19 mouse cellular contexts compared by ENCODE assay signal in genomic region chr16:14409124-14409523, GRCm38 (mm10). TPM values are rescaled to one million over a fixed set of nuclear protein-coding genes. Genes with fewer than 3 reads are reported as not detected.
A peak's percentile ranks its signal among the peaks of the same experiment; 100 is the strongest.
DNase-seq lines count a peak whose midpoint lies in the region; ATAC-seq lines count a peak whose summit lies in the region.
"Had no signal": no experiment of that assay in that cellular context is flagged by ENCODE, and none has a peak within 500 bp of the region (broad histone marks: within the 10 kb centered on the region; RNA-seq: fewer than 3 reads in every experiment).

No protein-coding gene starts in this region.

- H3K4me1 ChIP-seq in heart, embryonic 11.5 days (ENCODE audit: control insufficient read depth, insufficient read depth, low read length): no peaks in the 10 kb centered on the region
- H3K4me1 ChIP-seq: embryonic facial prominence, embryonic 15.5 days; forebrain, embryonic 15.5 days; liver, embryonic 13.5 days had no signal

- H3K27ac ChIP-seq in heart, embryonic 11.5 days (ENCODE audit: low read depth, low read length): no peak overlapping the region
- H3K27ac ChIP-seq: embryonic facial prominence, embryonic 15.5 days; forebrain, embryonic 15.5 days; left cerebral cortex, adult 2 months; liver, embryonic 13.5 days had no signal

- DNase-seq in heart, adult 18-20 months: peak; percentile 28 to 40
- peak; percentile 16 for DNase-seq in testis, postnatal 10 days (ENCODE audit: low spot score)
- DNase-seq in testis, postnatal 14 days (ENCODE audit: low spot score): no peak
- peak; percentile 36 for DNase-seq in kidney, postnatal 10 days
- no peak for DNase-seq in lung, postnatal 10 days
- DNase-seq: adrenal gland, postnatal 36 days; cerebellum, adult 11 months; cerebellum, adult 9-11 months; liver, embryonic 13.5 days; lung, adult 2 months; midbrain, embryonic 14.5 days; right cerebral cortex, postnatal 4 days had no signal

- no peaks in the 10 kb centered on the region for H3K36me3 ChIP-seq in heart, embryonic 11.5 days (ENCODE audit: control insufficient read depth, insufficient read depth, low read length)

- H3K27me3 ChIP-seq in heart, embryonic 11.5 days (ENCODE audit: control insufficient read depth, insufficient read depth, low read length): no peaks in the 10 kb centered on the region
- H3K27me3 ChIP-seq: embryonic facial prominence, embryonic 15.5 days; forebrain, embryonic 15.5 days; liver, embryonic 13.5 days; megakaryocyte, embryonic 14.5 days had no signal

- no peak overlapping the region for H3K4me3 ChIP-seq in heart, embryonic 11.5 days (ENCODE audit: low read depth, low read length)
- H3K4me3 ChIP-seq: embryonic facial prominence, embryonic 15.5 days; forebrain, embryonic 15.5 days; left cerebral cortex, adult 2 months; liver, embryonic 13.5 days; megakaryocyte, embryonic 14.5 days had no signal

- no peak overlapping the region for H3K9ac ChIP-seq in heart, embryonic 11.5 days (ENCODE audit: low read depth, low read length)
- H3K9ac ChIP-seq: embryonic facial prominence, embryonic 15.5 days; forebrain, embryonic 15.5 days; liver, embryonic 13.5 days had no signal

- no peaks in the 10 kb centered on the region for H3K9me3 ChIP-seq in heart, embryonic 11.5 days (replicated peaks; ENCODE audit: control insufficient read depth, low read length)
- H3K9me3 ChIP-seq: embryonic facial prominence, embryonic 15.5 days; forebrain, embryonic 15.5 days; liver, embryonic 13.5 days; megakaryocyte, embryonic 14.5 days had no signal

- WGBS in heart, embryonic 11.5 days (ENCODE audit: insufficient replicate concordance): 84% methylated on average over 2 of the region's 2 CpGs

- ATAC-seq in heart, embryonic 11.5 days (replicated peaks; ENCODE audit: insufficient number of reproducible peaks, low FRiP score, low TSS enrichment): no peak
- ATAC-seq in megakaryocyte progenitor cell, adult 5-6 weeks (replicated peaks; ENCODE audit: poor library complexity): no peak
- ATAC-seq: CD4-positive, CD25-positive, alpha-beta regulatory T cell, adult 4 months; forebrain, embryonic 15.5 days had no signal

- no peak overlapping the region for H3K4me2 ChIP-seq in heart, embryonic 11.5 days
- H3K4me2 ChIP-seq: embryonic facial prominence, embryonic 15.5 days; forebrain, embryonic 15.5 days; liver, embryonic 13.5 days had no signal

RNA-seq across cellular contexts. Expression of gene Abcc1, which starts 47.8 kb away (rescaled TPM):
- 10 to 100 TPM; 14.8 to 17.6 TPM for total RNA-seq in heart, adult 18-20 months (2021)
- polyA plus RNA-seq in heart, embryonic 11.5 days (2014; fragmentation: Nextera tagmentation; extraction: Ambion mirVana): 2.7 and 3.0 TPM in 2 replicates
- total RNA-seq in megakaryocyte progenitor cell, adult 5-6 weeks (2015): 25.9 and 30.6 TPM in 2 replicates
- total RNA-seq in megakaryocyte progenitor cell, adult 5-6 weeks (2017): 28.8 and 35.6 TPM in 2 replicates

Comparison
In these comparisons a context has a peak if more than half of its experiments do, and no peak if none do; other contexts are left out.
1. DNase-seq: peak in heart, adult 18-20 months (2 of 2), testis, postnatal 10 days (single experiment) and kidney, postnatal 10 days (single experiment); none in testis, postnatal 14 days (single experiment) and lung, postnatal 10 days (single experiment).